In genomic region chr3:141616718-141617117, GRCm38 (mm10) we compare ENCODE assay signal across 26 mouse cellular contexts.
DNase-seq lines count a peak whose midpoint lies in the region; TF ChIP-seq lines count a peak whose summit lies in the region.
"Had no signal": no experiment of that assay in that cellular context is flagged by ENCODE, and none has a peak within 500 bp of the region (broad histone marks: within the 10 kb centered on the region; RNA-seq: fewer than 3 reads in every experiment).

No protein-coding gene starts in this region.

- intact Hi-C loops in left cerebral cortex, adult 2 months (cut with DNase I) = loop anchor here (10.0 kb wide), 1 partner anchor 152 kb away; the partner anchor contains the start of gene Unc5c
- intact Hi-C loops in heart, postnatal 25 days (cut with DNase I) = no loop called here

- no peak for TF ChIP-seq CTCF in left cerebral cortex, adult 2 months (IDR thresholded peaks at IDR 0.05)

- DNase-seq in cerebellum, adult 11-12 months = peak; percentile 38
- DNase-seq in cerebellum, adult 8-10 months = no peak
- peak; percentile 37 for DNase-seq in left cerebral cortex, adult 11 months (ENCODE audit: low spot score)
- no peak for DNase-seq in left cerebral cortex, adult 2 months (ENCODE audit: extremely low spot score in 1 of 2, low spot score in 2 of 2)
- DNase-seq in cerebellum, adult 9-11 months = peak; percentile 59
- DNase-seq in telencephalon, adult 2 months (ENCODE audit: low read depth, low spot score) = peak; percentile 61
- DNase-seq in heart, postnatal 25 days (ENCODE audit: low spot score) = no peak
- DNase-seq: adrenal gland, postnatal 10 days; gastrocnemius, postnatal 14 days; heart, adult 11 months; heart, postnatal 10 days; kidney, adult 11 months; kidney, postnatal 36 days; liver; lung, postnatal 36 days; thymus, adult 2 months; thymus, postnatal 4 days had no signal

- no peak overlapping the region; the same call in 1 of the 2 replicates for H3K27ac ChIP-seq in left cerebral cortex, adult 2 months
- H3K27ac ChIP-seq: hindbrain, embryonic 12.5 days; kidney, embryonic 15.5 days; limb, embryonic 10.5 days; liver, embryonic 15.5 days; lung, embryonic 15.5 days; midbrain, embryonic 13.5 days; stomach, embryonic 15.5 days had no signal

- H3K4me3 ChIP-seq in left cerebral cortex, adult 2 months = no peak overlapping the region
- H3K4me3 ChIP-seq: heart, embryonic 12.5 days; hindbrain, embryonic 12.5 days; kidney, embryonic 15.5 days; limb, embryonic 10.5 days; liver, embryonic 15.5 days; lung, embryonic 15.5 days; megakaryocyte, embryonic 14.5 days; midbrain, embryonic 13.5 days; stomach, embryonic 15.5 days had no signal

Comparison
In these comparisons a context has a peak if more than half of its experiments do, and no peak if none do; other contexts are left out.
1. DNase-seq: peak in cerebellum, adult 11-12 months (single experiment), left cerebral cortex, adult 11 months (single experiment), cerebellum, adult 9-11 months (single experiment) and telencephalon, adult 2 months (single experiment); none in cerebellum, adult 8-10 months (single experiment), left cerebral cortex, adult 2 months (0 of 2) and heart, postnatal 25 days (single experiment).